Mouse (Mus musculus): ENCODE data around the gene Usp13. TPM values are rescaled to one million over a fixed set of nuclear protein-coding genes. Genes with fewer than 3 reads are reported as not detected.

Gene Usp13
- polyA plus RNA-seq, 1 experiment = 11.7 TPM

- Histone ChIP-seq H3K27ac (ENCODE audit: insufficient read depth, low read length) (no peak overlapping the region), H3K4me3 (ENCODE audit: insufficient read depth, low read length) (no peak overlapping the region), H3K4me1 (ENCODE audit: control insufficient read depth, insufficient read depth, low read length) (no peaks in the 10 kb centered on the region)
- TF ChIP-seq POLR2A (IDR thresholded peaks at IDR 0.05; ENCODE audit: extremely low read depth, insufficient read depth, low read length) (no peak), CTCF (IDR thresholded peaks at IDR 0.05; ENCODE audit: extremely low read depth, insufficient read depth, low read length) (no peak)
Observed at GRCm38 (mm10) chr3:32837847-32838246, 20.5 kb downstream of the Usp13 start.

GRCm38 (mm10) chr3:32856362-32857107 is 39.2 kb downstream of the Usp13 start:
- no peak overlapping the region for H3K27ac ChIP-seq (ENCODE audit: insufficient read depth, low read length)
- no peak for TF ChIP-seq POLR2A (IDR thresholded peaks at IDR 0.05; ENCODE audit: extremely low read depth, insufficient read depth, low read length)
- TF ChIP-seq CTCF (IDR thresholded peaks at IDR 0.05; ENCODE audit: extremely low read depth, insufficient read depth, low read length) = no peak
- no peaks in the 10 kb centered on the region for H3K4me1 ChIP-seq (ENCODE audit: control insufficient read depth, insufficient read depth, low read length)
- no peak overlapping the region for H3K4me3 ChIP-seq (ENCODE audit: insufficient read depth, low read length)

GRCm38 (mm10) chr3:32871081-32871480 is 53.7 kb downstream of the Usp13 start:
- H3K4me1 ChIP-seq (ENCODE audit: control insufficient read depth, insufficient read depth, low read length) = peaks cover 5% of the 10 kb centered on the region
- no peak overlapping the region for H3K27ac ChIP-seq (ENCODE audit: insufficient read depth, low read length)
- no peak overlapping the region for H3K4me3 ChIP-seq (ENCODE audit: insufficient read depth, low read length)
- TF ChIP-seq POLR2A (IDR thresholded peaks at IDR 0.05; ENCODE audit: extremely low read depth, insufficient read depth, low read length) (no peak), CTCF (IDR thresholded peaks at IDR 0.05; ENCODE audit: extremely low read depth, insufficient read depth, low read length) (no peak)

- Histone ChIP-seq H3K4me1 (ENCODE audit: control insufficient read depth, insufficient read depth, low read length) (no peaks in the 10 kb centered on the region), H3K27ac (ENCODE audit: insufficient read depth, low read length) (no peak overlapping the region), H3K4me3 (ENCODE audit: insufficient read depth, low read length) (no peak overlapping the region)
- TF ChIP-seq CTCF (IDR thresholded peaks at IDR 0.05; ENCODE audit: extremely low read depth, insufficient read depth, low read length) = no peak
- no peak for TF ChIP-seq POLR2A (IDR thresholded peaks at IDR 0.05; ENCODE audit: extremely low read depth, insufficient read depth, low read length)
Observed at GRCm38 (mm10) chr3:32886386-32886785, 69.0 kb downstream of the Usp13 start.

GRCm38 (mm10) chr3:32888886-32889285 is 71.5 kb downstream of the Usp13 start:
- Histone ChIP-seq H3K27ac (ENCODE audit: insufficient read depth, low read length) (no peak overlapping the region), H3K4me3 (ENCODE audit: insufficient read depth, low read length) (no peak overlapping the region), H3K4me1 (ENCODE audit: control insufficient read depth, insufficient read depth, low read length) (no peaks in the 10 kb centered on the region)
- TF ChIP-seq CTCF (IDR thresholded peaks at IDR 0.05; ENCODE audit: extremely low read depth, insufficient read depth, low read length) (no peak), POLR2A (IDR thresholded peaks at IDR 0.05; ENCODE audit: extremely low read depth, insufficient read depth, low read length) (no peak)

GRCm38 (mm10) chr3:32890174-32890573 is 72.8 kb downstream of the Usp13 start:
- H3K27ac ChIP-seq (ENCODE audit: insufficient read depth, low read length) = no peak overlapping the region
- H3K4me3 ChIP-seq (ENCODE audit: insufficient read depth, low read length) = no peak overlapping the region
- TF ChIP-seq POLR2A (IDR thresholded peaks at IDR 0.05; ENCODE audit: extremely low read depth, insufficient read depth, low read length) (no peak), CTCF (IDR thresholded peaks at IDR 0.05; ENCODE audit: extremely low read depth, insufficient read depth, low read length) (no peak)
- H3K4me1 ChIP-seq (ENCODE audit: control insufficient read depth, insufficient read depth, low read length) = no peaks in the 10 kb centered on the region

- H3K27ac ChIP-seq (ENCODE audit: insufficient read depth, low read length) = no peak overlapping the region
- TF ChIP-seq CTCF (IDR thresholded peaks at IDR 0.05; ENCODE audit: extremely low read depth, insufficient read depth, low read length) = no peak
- TF ChIP-seq POLR2A (IDR thresholded peaks at IDR 0.05; ENCODE audit: extremely low read depth, insufficient read depth, low read length) = no peak
Observed at GRCm38 (mm10) chr3:32903462-32903861, 86.1 kb downstream of the Usp13 start.

GRCm38 (mm10) chr3:32904599-32904998 is 87.3 kb downstream of the Usp13 start:
- TF ChIP-seq CTCF (IDR thresholded peaks at IDR 0.05; ENCODE audit: extremely low read depth, insufficient read depth, low read length) (no peak), POLR2A (IDR thresholded peaks at IDR 0.05; ENCODE audit: extremely low read depth, insufficient read depth, low read length) (no peak)
- no peak overlapping the region for H3K27ac ChIP-seq (ENCODE audit: insufficient read depth, low read length)
- no peak overlapping the region for H3K4me3 ChIP-seq (ENCODE audit: insufficient read depth, low read length)
- H3K4me1 ChIP-seq (ENCODE audit: control insufficient read depth, insufficient read depth, low read length) = no peaks in the 10 kb centered on the region

More at GRCm38 (mm10) chr3:32903462-32903861, 86.1 kb downstream of the Usp13 start:
- Histone ChIP-seq H3K4me3 (ENCODE audit: insufficient read depth, low read length) (no peak overlapping the region), H3K4me1 (ENCODE audit: control insufficient read depth, insufficient read depth, low read length) (no peaks in the 10 kb centered on the region)

GRCm38 (mm10) chr3:32905850-32906779 is 88.8 kb downstream of the Usp13 start:
- Histone ChIP-seq H3K4me3 (ENCODE audit: insufficient read depth, low read length) (no peak overlapping the region), H3K4me1 (ENCODE audit: control insufficient read depth, insufficient read depth, low read length) (no peaks in the 10 kb centered on the region), H3K27ac (ENCODE audit: insufficient read depth, low read length) (no peak overlapping the region)
- TF ChIP-seq CTCF (IDR thresholded peaks at IDR 0.05; ENCODE audit: extremely low read depth, insufficient read depth, low read length) = no peak
- no peak for TF ChIP-seq POLR2A (IDR thresholded peaks at IDR 0.05; ENCODE audit: extremely low read depth, insufficient read depth, low read length)
